ENCODE assay signal across 23 mouse cellular contexts in the genomic region with DNA sequence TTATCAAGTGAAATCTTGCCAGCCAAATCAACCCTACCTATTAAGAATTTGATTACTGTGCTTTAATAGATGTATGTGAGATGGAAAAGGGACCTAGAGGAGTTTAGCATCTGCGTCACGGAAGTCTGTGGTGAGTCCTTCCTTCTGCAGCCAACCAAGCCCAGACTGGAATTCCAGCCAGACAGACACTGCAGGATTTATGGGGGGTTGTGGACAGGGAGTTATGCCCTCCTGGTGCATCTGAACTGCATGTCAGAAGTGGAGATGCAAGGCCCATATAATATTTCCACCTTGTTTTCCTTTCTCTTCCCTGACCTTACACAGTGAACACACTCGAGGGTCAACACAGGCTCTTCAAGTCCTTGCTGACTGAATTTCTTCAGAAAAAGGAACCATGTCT.
A peak's percentile ranks its signal among the peaks of the same experiment; 100 is the strongest.
DNase-seq lines count a peak whose midpoint lies in the region; ATAC-seq and TF ChIP-seq lines count a peak whose summit lies in the region.
"Had no signal": no experiment of that assay in that cellular context is flagged by ENCODE, and none has a peak within 500 bp of the region (broad histone marks: within the 10 kb centered on the region; RNA-seq: fewer than 3 reads in every experiment).

No protein-coding gene starts in this region.

- H3K36me3 ChIP-seq in heart, embryonic 12.5 days = no peaks in the 10 kb centered on the region
- H3K36me3 ChIP-seq in kidney, embryonic 15.5 days = no peaks in the 10 kb centered on the region
- H3K36me3 ChIP-seq in neural tube, embryonic 11.5 days (ENCODE audit: control insufficient read depth, insufficient read depth, low read length) = no peaks in the 10 kb centered on the region
- no peaks in the 10 kb centered on the region for H3K36me3 ChIP-seq in hindbrain, postnatal 0 days (ENCODE audit: insufficient read depth, low read length)
- H3K36me3 ChIP-seq: embryonic facial prominence, embryonic 12.5 days; embryonic facial prominence, embryonic 15.5 days; hindbrain, embryonic 12.5 days; hindbrain, embryonic 15.5 days had no signal

- H3K9ac ChIP-seq in heart, embryonic 12.5 days = no peak overlapping the region
- H3K9ac ChIP-seq in kidney, embryonic 15.5 days = no peak overlapping the region
- no peak overlapping the region for H3K9ac ChIP-seq in neural tube, embryonic 11.5 days (ENCODE audit: low read length)
- no peak overlapping the region for H3K9ac ChIP-seq in hindbrain, postnatal 0 days (replicated peaks; ENCODE audit: low read length)
- H3K9ac ChIP-seq: embryonic facial prominence, embryonic 12.5 days; embryonic facial prominence, embryonic 15.5 days; forebrain, postnatal 0 days; hindbrain, embryonic 12.5 days; hindbrain, embryonic 15.5 days had no signal

- H3K4me2 ChIP-seq in heart, embryonic 12.5 days = no peak overlapping the region
- no peak overlapping the region for H3K4me2 ChIP-seq in kidney, embryonic 15.5 days
- no peak overlapping the region for H3K4me2 ChIP-seq in neural tube, embryonic 11.5 days (ENCODE audit: low read depth)
- H3K4me2 ChIP-seq in hindbrain, postnatal 0 days (ENCODE audit: low read depth, low read length) = no peak overlapping the region
- H3K4me2 ChIP-seq: embryonic facial prominence, embryonic 12.5 days; embryonic facial prominence, embryonic 15.5 days; hindbrain, embryonic 12.5 days; hindbrain, embryonic 15.5 days had no signal

- no peaks in the 10 kb centered on the region for H3K27me3 ChIP-seq in heart, embryonic 12.5 days (replicated peaks)
- no peaks in the 10 kb centered on the region for H3K27me3 ChIP-seq in kidney, embryonic 15.5 days
- no peaks in the 10 kb centered on the region for H3K27me3 ChIP-seq in neural tube, embryonic 11.5 days (ENCODE audit: control insufficient read depth, insufficient read depth, low read length)
- H3K27me3 ChIP-seq in hindbrain, postnatal 0 days (ENCODE audit: insufficient read depth, low read length) = no peaks in the 10 kb centered on the region
- H3K27me3 ChIP-seq: embryonic facial prominence, embryonic 12.5 days; embryonic facial prominence, embryonic 15.5 days; hindbrain, embryonic 12.5 days; hindbrain, embryonic 15.5 days had no signal

- no peak for TF ChIP-seq CTCF in hindbrain, postnatal 0 days (IDR thresholded peaks at IDR 0.05; ENCODE audit: low read depth)

- peaks cover 21% of the 10 kb centered on the region for H3K4me1 ChIP-seq in heart, embryonic 12.5 days (replicated peaks)
- H3K4me1 ChIP-seq in kidney, embryonic 15.5 days = peaks cover 21% of the 10 kb centered on the region
- H3K4me1 ChIP-seq in neural tube, embryonic 11.5 days (ENCODE audit: control insufficient read depth, insufficient read depth, low read length) = no peaks in the 10 kb centered on the region; the same call in 1 of the 2 replicates
- H3K4me1 ChIP-seq in hindbrain, postnatal 0 days (ENCODE audit: insufficient read depth, low read length) = 0 out of 2 replicates have a peak, but pooled peaks cover 3% of the 10 kb centered on the region
- H3K4me1 ChIP-seq: embryonic facial prominence, embryonic 15.5 days; hindbrain, embryonic 15.5 days had no signal

- 78% methylated on average over 3 of the region's 3 CpGs for WGBS in heart, embryonic 12.5 days
- 35% methylated on average over 3 of the region's 3 CpGs for WGBS in kidney, embryonic 15.5 days
- WGBS in neural tube, embryonic 11.5 days = 56% methylated on average over 3 of the region's 3 CpGs
- 78% methylated on average over 3 of the region's 3 CpGs for WGBS in hindbrain, postnatal 0 days

- peak; percentile 65 for DNase-seq in heart, adult 11 months
- no peak for DNase-seq in kidney, adult 9 months
- peak; percentile 3 for DNase-seq in neural tube, embryonic 11.5 days (ENCODE audit: low spot score)
- DNase-seq in neural tube, embryonic 10.5 days (ENCODE audit: extremely low spot score, low spot score) = no peak
- DNase-seq in hindbrain, postnatal 0 days (ENCODE audit: low spot score) = no peak
- DNase-seq: adrenal gland, adult 2 months; adrenal gland, postnatal 14 days; cerebellum, adult 11 months; cerebellum, adult 2 months; cerebellum, adult 9-11 months; cerebellum, postnatal 25 days; embryo, embryonic 11 days; forebrain, postnatal 0 days; gastrocnemius, postnatal 36 days had no signal

- no peaks in the 10 kb centered on the region for H3K9me3 ChIP-seq in heart, embryonic 12.5 days (replicated peaks)
- no peaks in the 10 kb centered on the region for H3K9me3 ChIP-seq in kidney, embryonic 15.5 days (replicated peaks)
- no peaks in the 10 kb centered on the region for H3K9me3 ChIP-seq in neural tube, embryonic 11.5 days (ENCODE audit: control insufficient read depth, low read length)
- no peaks in the 10 kb centered on the region for H3K9me3 ChIP-seq in hindbrain, postnatal 0 days (ENCODE audit: low read length)
- H3K9me3 ChIP-seq: embryonic facial prominence, embryonic 12.5 days; embryonic facial prominence, embryonic 15.5 days; hindbrain, embryonic 12.5 days; hindbrain, embryonic 15.5 days had no signal

- no peak for ATAC-seq in heart, embryonic 12.5 days (ENCODE audit: insufficient number of reproducible peaks, low FRiP score)
- ATAC-seq in kidney, embryonic 15.5 days (replicated peaks; ENCODE audit: low FRiP score) = peak; percentile 43; the same call in 1 of the 2 replicates
- ATAC-seq in neural tube, embryonic 11.5 days (ENCODE audit: insufficient read depth, low FRiP score, low TSS enrichment) = no peak
- ATAC-seq in hindbrain, postnatal 0 days = no peak
- ATAC-seq: CD4-positive, CD25-positive, alpha-beta regulatory T cell, adult 4 months; forebrain, embryonic 14.5 days; forebrain, postnatal 0 days; intestine, postnatal 0 days had no signal

- no peak overlapping the region for H3K27ac ChIP-seq in heart, embryonic 12.5 days (ENCODE audit: poor library complexity, severe bottlenecking)
- no peak overlapping the region for H3K27ac ChIP-seq in kidney, embryonic 15.5 days
- no peak overlapping the region for H3K27ac ChIP-seq in neural tube, embryonic 11.5 days (ENCODE audit: low read depth, low read length)
- no peak overlapping the region for H3K27ac ChIP-seq in hindbrain, postnatal 0 days
- H3K27ac ChIP-seq: embryonic facial prominence, embryonic 12.5 days; embryonic facial prominence, embryonic 15.5 days; hindbrain, embryonic 12.5 days; hindbrain, embryonic 15.5 days had no signal

- H3K4me3 ChIP-seq in heart, embryonic 12.5 days = no peak overlapping the region
- no peak overlapping the region for H3K4me3 ChIP-seq in kidney, embryonic 15.5 days (replicated peaks)
- no peak overlapping the region for H3K4me3 ChIP-seq in neural tube, embryonic 11.5 days (ENCODE audit: low read depth, low read length)
- H3K4me3 ChIP-seq in hindbrain, postnatal 0 days (ENCODE audit: low read length) = no peak overlapping the region
- H3K4me3 ChIP-seq: embryonic facial prominence, embryonic 12.5 days; embryonic facial prominence, embryonic 15.5 days; hindbrain, embryonic 12.5 days; hindbrain, embryonic 15.5 days had no signal

Comparison
In these comparisons a context has a peak if more than half of its experiments do, and no peak if none do; other contexts are left out.
1. DNase-seq: peak in heart, adult 11 months (single experiment) and neural tube, embryonic 11.5 days (single experiment); none in kidney, adult 9 months (single experiment), neural tube, embryonic 10.5 days (single experiment) and hindbrain, postnatal 0 days (single experiment).